Mouse (Mus musculus) midbrain, postnatal 0 days (tissue): ENCODE measurements around the gene Ift81. TPM values are rescaled to one million over a fixed set of nuclear protein-coding genes. Genes with fewer than 3 reads are reported as not detected.

Experiments used
- ATAC-seq: fragments of 200-750 bp; cut with Nextera tagmentation; 2 replicates; pipeline ENCODE4 v1.8.0; 2017; ENCODE audit warnings: moderate number of reproducible peaks, mild to moderate bottlenecking, moderate TSS enrichment, moderate library complexity; ENCODE audit not compliant: low FRiP score
- DNase-seq: peaks from one replicate; pipeline ENCODE4 v3.0.0-alpha.2; 2015; ENCODE audit warnings: low spot score
- H3K27ac ChIP-seq: fragments of 300-500 bp; sonication (generic); 2 replicates; pipeline ENCODE4 v1.5.1; 2014; ENCODE audit warnings: low read depth, mild to moderate bottlenecking, low read length, mixed read lengths
- H3K27me3 ChIP-seq: fragments of 300-500 bp; sonication (generic); 2 replicates; pipeline ENCODE4 v1.6.1; 2014; ENCODE audit warnings: low read length, control low read depth, mixed read lengths; ENCODE audit not compliant: insufficient read depth
- H3K36me3 ChIP-seq: fragments of 300-500 bp; sonication (generic); 2 replicates; pipeline ENCODE4 v1.6.1; 2014; ENCODE audit warnings: low read length, control low read depth, mixed read lengths; ENCODE audit not compliant: insufficient read depth
- H3K4me1 ChIP-seq: fragments of 300-500 bp; sonication (generic); 2 replicates; pipeline ENCODE4 v1.6.1; 2014; ENCODE audit warnings: mild to moderate bottlenecking, control low read depth, antibody characterized with exemption, low read length, mixed read lengths; ENCODE audit not compliant: insufficient read depth
- H3K4me2 ChIP-seq: fragments of 300-500 bp; sonication (generic); 2 replicates; pipeline ENCODE4 v1.6.1; 2014; ENCODE audit warnings: low read depth, mild to moderate bottlenecking, low read length, mixed read lengths; ENCODE audit not compliant: poor library complexity, severe bottlenecking
- H3K4me3 ChIP-seq: fragments of 300-500 bp; sonication (generic); 2 replicates; pipeline ENCODE4 v1.5.1; 2014; ENCODE audit warnings: low read depth, mild to moderate bottlenecking, low read length, moderate library complexity
- H3K9ac ChIP-seq: fragments of 300-500 bp; sonication (generic); replicated peaks from 2 replicates; pipeline ENCODE4 v1.6.1; 2014; ENCODE audit warnings: mild to moderate bottlenecking, low read length, moderate library complexity, mixed read lengths; ENCODE audit not compliant: poor library complexity, severe bottlenecking
- H3K9me3 ChIP-seq: fragments of 300-500 bp; sonication (generic); 2 replicates; pipeline ENCODE4 v1.6.1; 2016; ENCODE audit warnings: low read length, control low read depth
- CTCF ChIP-seq: IDR thresholded peaks from 2 replicates; pipeline ENCODE4 v1.5.1; 2016; ENCODE audit warnings: antibody characterized with exemption, mild to moderate bottlenecking
- WGBS: fragments of 180-500 bp; shearing (Covaris S2); extraction: QIAGEN DNeasy Blood & Tissue Kit; methylation state at CpG from one replicate; pipeline ENCODE4 v1.1.7; 2014; 5-methylcytosine and 5-hydroxymethylcytosine counted together
- polyA plus RNA-seq: library from polyadenylated mRNA; unstranded; fragments of >200 nt; fragmentation: Nextera tagmentation; extraction: Ambion mirVana; gene quantifications from 2 replicates; pipeline ENCODE4 v1.2.1, GENCODE M21; 2015
- total RNA-seq: library from RNA; depleted of rRNA; stranded (reverse); fragments of >200 nt; gene quantifications from 2 replicates; pipeline ENCODE4 v1.2.3, GENCODE M21; 2014

Gene Ift81
- total and polyA plus RNA-seq, 2 experiments from 2014 or later: 35.1 to 71.9 TPM

GRCm38 (mm10) chr5:122645290-122645689 lies 31.0 kb upstream of the Ift81 start:
- H3K9me3 ChIP-seq: no peaks in the 10 kb centered on the region
- no peak for ATAC-seq
- no peak overlapping the region for H3K4me2 ChIP-seq
- no peaks in the 10 kb centered on the region; the same call in 1 of the 2 replicates for H3K4me1 ChIP-seq
- no peak overlapping the region for H3K9ac ChIP-seq
- TF ChIP-seq CTCF: no peak
- 92% methylated on average over 6 of the region's 6 CpGs for WGBS
- no peaks in the 10 kb centered on the region for H3K27me3 ChIP-seq
- no peak overlapping the region for H3K27ac ChIP-seq
- no peak for DNase-seq
- H3K4me3 ChIP-seq: no peak overlapping the region
- H3K36me3 ChIP-seq: no peaks in the 10 kb centered on the region

GRCm38 (mm10) chr5:122644111-122644607 lies 29.8 kb upstream of the Ift81 start:
- DNase-seq: peak; percentile 17
- Histone ChIP-seq H3K9ac (0 out of 2 replicates have a peak overlapping the region, but pooled peaks have one; percentile 19), H3K4me2 (peak overlapping the region; percentile 20; the same call in 1 of the 2 replicates)

GRCm38 (mm10) chr5:122643701-122644100 lies 29.4 kb upstream of the Ift81 start, which contains the start of gene P2rx7:
Gene P2rx7 (plus strand): TSS chr5:122643911.
- H3K27me3 ChIP-seq: no peaks in the 10 kb centered on the region
- H3K36me3 ChIP-seq: no peaks in the 10 kb centered on the region
- 52% methylated on average over 12 of the region's 12 CpGs for WGBS
- ATAC-seq: no peak
- peak within 1 kb of the TSS; percentile 20; the same call in 1 of the 2 replicates for H3K4me2 ChIP-seq
- no peaks in the 10 kb centered on the region; the same call in 1 of the 2 replicates for H3K4me1 ChIP-seq
- H3K9ac ChIP-seq: 0 out of 2 replicates have a peak within 1 kb of the TSS, but pooled peaks have one; percentile 19
- TF ChIP-seq CTCF: no peak
- H3K27ac ChIP-seq: peak within 1 kb of the TSS; percentile 57; the same call in 1 of the 2 replicates
- peak; percentile 71 for DNase-seq
- H3K4me3 ChIP-seq: peak within 1 kb of the TSS; percentile 8; the same call in 1 of the 2 replicates
- no peaks in the 10 kb centered on the region for H3K9me3 ChIP-seq

More at GRCm38 (mm10) chr5:122644111-122644607, 29.8 kb upstream of the Ift81 start:
- H3K4me3 ChIP-seq: peak overlapping the region; percentile 8; the same call in 1 of the 2 replicates
- no peak for TF ChIP-seq CTCF
- peak overlapping the region; percentile 57; the same call in 1 of the 2 replicates for H3K27ac ChIP-seq
- ATAC-seq: no peak
- no peaks in the 10 kb centered on the region; the same call in 1 of the 2 replicates for H3K4me1 ChIP-seq
- H3K36me3 ChIP-seq: no peaks in the 10 kb centered on the region
- no peaks in the 10 kb centered on the region for H3K27me3 ChIP-seq
- WGBS: 68% methylated on average over 15 of the region's 15 CpGs
- no peaks in the 10 kb centered on the region for H3K9me3 ChIP-seq

GRCm38 (mm10) chr5:122639986-122640385 lies 25.7 kb upstream of the Ift81 start:
- WGBS: 87% methylated on average over 5 of the region's 5 CpGs
- Histone ChIP-seq H3K27ac (no peak overlapping the region), H3K27me3 (no peaks in the 10 kb centered on the region), H3K36me3 (no peaks in the 10 kb centered on the region), H3K9me3 (no peaks in the 10 kb centered on the region), H3K9ac (no peak overlapping the region), H3K4me1 (peaks cover 2% of the 10 kb centered on the region; the same call in 1 of the 2 replicates), H3K4me3 (no peak overlapping the region), H3K4me2 (no peak overlapping the region)
- DNase-seq: no peak
- no peak for ATAC-seq
- TF ChIP-seq CTCF: peak; percentile 30; the same call in 1 of the 2 replicates

GRCm38 (mm10) chr5:122639517-122639916 lies 25.2 kb upstream of the Ift81 start:
- no peak overlapping the region for H3K27ac ChIP-seq
- no peak overlapping the region for H3K4me3 ChIP-seq
- ATAC-seq (no peak), DNase-seq (no peak)
- no peak overlapping the region for H3K9ac ChIP-seq
- H3K9me3 ChIP-seq: no peaks in the 10 kb centered on the region
- no peak for TF ChIP-seq CTCF
- no peaks in the 10 kb centered on the region for H3K27me3 ChIP-seq
- H3K4me2 ChIP-seq: no peak overlapping the region
- no peaks in the 10 kb centered on the region for H3K36me3 ChIP-seq
- WGBS: 99% methylated on average over 4 of the region's 4 CpGs
- peaks cover 2% of the 10 kb centered on the region; the same call in 1 of the 2 replicates for H3K4me1 ChIP-seq

GRCm38 (mm10) chr5:122638296-122638695 lies 24.0 kb upstream of the Ift81 start:
- Histone ChIP-seq H3K9me3 (no peaks in the 10 kb centered on the region), H3K27ac (no peak overlapping the region), H3K36me3 (no peaks in the 10 kb centered on the region), H3K27me3 (no peaks in the 10 kb centered on the region), H3K9ac (no peak overlapping the region), H3K4me2 (no peak overlapping the region), H3K4me3 (no peak overlapping the region), H3K4me1 (peaks cover 2% of the 10 kb centered on the region; the same call in 1 of the 2 replicates)
- no peak for ATAC-seq
- TF ChIP-seq CTCF: no peak
- DNase-seq: no peak
- 74% methylated on average over 2 of the region's 2 CpGs for WGBS
